Mouse (Mus musculus) adipose tissue, adult 10 weeks (tissue): ENCODE measurements around the gene Siglec1. TPM values are rescaled to one million over a fixed set of nuclear protein-coding genes. Genes with fewer than 3 reads are reported as not detected.

Experiments used
- polyA plus RNA-seq: library from polyadenylated mRNA; stranded (reverse); fragments of 350-450 nt; fragmentation: Illumina TruSeq; extraction: RNeasy Lipid Tissue Mini Kit (QIAGEN cat#74804); gene quantifications from one replicate; pipeline ENCODE4 v1.2.3, GENCODE M21; 2014; ENCODE audit warnings: low read depth, low replicate concordance

Gene Siglec1
- polyA plus RNA-seq: 5.8 TPM

DNA sequence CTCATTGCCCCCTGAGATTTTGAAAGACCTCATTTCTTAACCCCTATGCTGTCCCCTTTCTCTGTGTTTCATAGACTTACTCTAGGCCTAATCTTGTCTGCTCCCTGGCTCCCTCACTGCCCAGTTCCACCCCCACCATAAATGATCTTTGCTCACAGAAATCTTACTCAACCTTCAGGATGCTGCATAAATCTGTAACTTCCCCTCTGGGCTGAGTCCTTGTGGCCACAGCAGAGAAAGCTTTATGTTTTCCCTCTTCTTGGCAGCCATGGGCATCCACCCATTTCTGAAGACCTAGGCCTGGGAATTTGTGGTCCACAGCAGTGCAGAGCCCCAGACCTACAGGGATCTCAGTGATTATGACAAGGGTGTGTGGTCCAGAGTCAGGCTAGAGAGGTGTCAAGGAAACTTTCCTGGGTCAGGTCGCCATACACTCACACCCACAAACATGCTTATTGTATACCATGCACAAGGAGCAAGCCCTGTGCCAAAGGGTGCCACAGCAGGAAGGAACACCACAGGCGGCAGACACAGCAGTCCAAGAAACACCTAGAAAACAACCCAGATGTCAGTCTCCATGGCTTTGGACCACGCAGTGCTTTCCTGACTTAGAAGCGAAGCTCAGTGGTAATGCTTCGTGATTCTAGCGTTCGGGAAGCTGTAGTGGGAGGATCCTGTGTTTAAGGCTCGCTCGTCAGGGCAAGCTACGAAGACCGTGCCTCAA, at the start of gene Siglec1:
Gene Siglec1, minus strand, starts transcription at position 99 of the 724 bp plus-strand sequence.

GRCm38 (mm10) chr2:131132930-131133547, 46.5 kb upstream of the Siglec1 start, which contains the start of gene Gm11037:
Gm11037 (plus strand) TSS chr2:131133497.

DNA sequence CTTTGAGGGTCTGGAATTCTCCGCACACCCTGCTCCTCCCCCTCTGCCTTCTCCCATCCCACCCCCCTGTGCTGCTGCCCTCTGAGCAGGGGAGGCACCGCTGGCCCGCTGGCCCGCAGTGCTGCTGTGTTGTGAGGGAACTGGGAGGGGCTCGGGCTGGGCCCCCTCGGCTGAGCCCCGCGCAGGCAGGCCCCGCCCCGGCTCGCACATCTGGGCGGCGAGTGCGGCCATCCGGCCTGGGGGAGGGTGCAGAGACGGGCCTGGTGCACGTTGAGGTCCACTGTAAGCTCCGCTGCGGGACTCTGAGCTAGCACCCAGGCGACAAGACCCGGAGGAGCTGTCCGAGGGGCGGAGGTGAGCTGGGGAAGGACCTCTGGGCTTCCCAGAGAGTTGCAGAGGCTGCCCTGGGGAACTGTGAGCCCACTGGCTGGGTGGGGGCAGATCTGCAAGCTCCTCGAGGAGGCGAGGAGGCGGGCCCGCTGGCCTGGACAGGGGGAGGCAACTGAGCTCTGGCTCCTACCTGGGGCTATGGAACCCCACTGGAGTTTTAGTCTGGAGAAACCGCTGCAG, 40.7 kb upstream of the Siglec1 start, which contains the start of gene Hspa12b:
Gene Hspa12b, plus strand, starts transcription at position 120 of the 570 bp plus-strand sequence.

GRCm38 (mm10) chr2:131063404-131063864, 23.1 kb downstream of the Siglec1 start, which contains the start of gene Adam33:
Adam33 (minus strand) TSS chr2:131063814.

DNA sequence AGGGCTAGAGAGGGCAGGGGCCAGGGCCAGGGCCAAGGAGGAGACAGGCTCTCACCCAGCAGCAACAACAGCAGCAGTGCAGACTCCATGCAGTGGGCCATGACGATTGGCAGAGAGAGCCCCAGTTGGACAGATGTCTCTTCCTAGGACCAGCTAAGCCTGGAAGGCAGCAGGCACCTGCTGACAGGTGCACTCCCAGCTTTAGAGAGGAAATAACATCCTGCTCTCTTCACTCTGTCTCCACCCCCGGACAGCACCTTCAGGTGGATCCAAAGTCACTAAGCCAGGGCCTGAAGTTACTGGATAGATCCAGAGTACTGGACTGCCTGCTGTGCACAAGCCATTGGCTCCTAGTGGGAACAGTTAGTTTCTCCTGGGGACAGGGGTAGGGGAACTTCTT, 43.6 kb downstream of the Siglec1 start, which contains the start of gene Gfra4:
Gene Gfra4, minus strand, starts transcription at position 101 of the 400 bp plus-strand sequence.

Other genes starting within 250 kb of the Siglec1 start
- 23.0 TPM for gene 4930402H24Rik, start 180.4 kb downstream of the Siglec1 start, polyA plus RNA-seq
- gene Atrn, start 180.3 kb downstream of the Siglec1 start, polyA plus RNA-seq: 17.6 TPM
- 9.2 TPM for gene Gfra4, start 43.7 kb downstream of the Siglec1 start, polyA plus RNA-seq
- gene Adam33, start 23.0 kb downstream of the Siglec1 start, polyA plus RNA-seq: 17.7 TPM
- 19.5 TPM for gene Hspa12b, start 40.5 kb upstream of the Siglec1 start, polyA plus RNA-seq
- not detected for gene Gm11037, start 46.7 kb upstream of the Siglec1 start, polyA plus RNA-seq
- 42.9 TPM for gene 1700037H04Rik, start 73.3 kb upstream of the Siglec1 start, polyA plus RNA-seq
- gene Cenpb, start 93.3 kb upstream of the Siglec1 start, polyA plus RNA-seq: 62.4 TPM
- gene Cdc25b, start 100.2 kb upstream of the Siglec1 start, polyA plus RNA-seq: 5.4 TPM
- 5.1 TPM for gene Spef1, start 100.5 kb upstream of the Siglec1 start, polyA plus RNA-seq
- gene Ap5s1, start 120.3 kb upstream of the Siglec1 start, polyA plus RNA-seq: 21.9 TPM
- gene Mavs, start 147.3 kb upstream of the Siglec1 start, polyA plus RNA-seq: 26.2 TPM
- 28.5 TPM for gene Pank2, start 175.7 kb upstream of the Siglec1 start, polyA plus RNA-seq